15 mouse cellular contexts compared by ENCODE assay signal in the genomic region with DNA sequence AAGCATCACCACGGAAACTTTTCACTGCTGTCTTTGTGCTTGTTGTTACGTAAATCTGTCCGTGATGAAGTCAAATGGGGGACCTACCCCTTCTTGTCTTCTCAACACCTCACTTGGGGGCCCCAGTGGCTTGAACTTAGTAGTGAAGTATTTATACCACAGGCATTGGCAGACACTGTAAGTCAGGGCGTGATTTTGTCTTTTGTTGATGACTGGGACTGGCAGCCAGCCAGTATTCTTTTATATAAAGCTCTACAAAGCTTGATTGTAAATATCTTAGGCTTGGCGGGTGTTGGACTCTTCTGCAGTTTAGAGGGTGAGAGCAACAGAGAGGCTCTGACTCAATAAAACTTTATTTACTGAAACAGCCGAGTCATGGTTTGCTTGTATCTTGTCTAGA.
DNase-seq lines count a peak whose midpoint lies in the region; ATAC-seq and TF ChIP-seq lines count a peak whose summit lies in the region.
"Had no signal": no experiment of that assay in that cellular context is flagged by ENCODE, and none has a peak within 500 bp of the region (broad histone marks: within the 10 kb centered on the region; RNA-seq: fewer than 3 reads in every experiment).

No protein-coding gene starts in this region.

- H3K27ac ChIP-seq in heart, embryonic 10.5 days: no peak overlapping the region
- H3K27ac ChIP-seq in limb, embryonic 14.5 days (replicated peaks; ENCODE audit: low read depth, low read length): no peak overlapping the region
- H3K27ac ChIP-seq in limb, embryonic 10.5 days: no peak overlapping the region
- H3K27ac ChIP-seq: embryonic facial prominence, embryonic 12.5 days; heart, embryonic 15.5 days; liver, embryonic 14.5 days; midbrain, embryonic 15.5 days had no signal

- peaks cover 26% of the 10 kb centered on the region for H3K4me1 ChIP-seq in heart, embryonic 10.5 days
- H3K4me1 ChIP-seq in limb, embryonic 14.5 days (ENCODE audit: control insufficient read depth, insufficient read depth, low read length): peaks cover 5% of the 10 kb centered on the region
- peaks cover 5% of the 10 kb centered on the region; the same call in 1 of the 2 replicates for H3K4me1 ChIP-seq in limb, embryonic 10.5 days

- H3K9ac ChIP-seq in limb, embryonic 14.5 days (ENCODE audit: low read depth, low read length, severe bottlenecking): no peak overlapping the region
- H3K9ac ChIP-seq: embryonic facial prominence, embryonic 12.5 days; heart, embryonic 15.5 days; liver, embryonic 14.5 days; midbrain, embryonic 15.5 days had no signal

- H3K9me3 ChIP-seq in heart, embryonic 10.5 days: no peaks in the 10 kb centered on the region
- no peaks in the 10 kb centered on the region for H3K9me3 ChIP-seq in limb, embryonic 14.5 days (ENCODE audit: control insufficient read depth, low read length)
- no peaks in the 10 kb centered on the region for H3K9me3 ChIP-seq in limb, embryonic 10.5 days (replicated peaks)
- H3K9me3 ChIP-seq: embryonic facial prominence, embryonic 12.5 days; heart, embryonic 15.5 days; midbrain, embryonic 15.5 days had no signal

- no peak overlapping the region for H3K4me3 ChIP-seq in heart, embryonic 10.5 days
- no peak overlapping the region for H3K4me3 ChIP-seq in limb, embryonic 14.5 days (replicated peaks; ENCODE audit: low read length)
- no peak overlapping the region for H3K4me3 ChIP-seq in limb, embryonic 10.5 days
- H3K4me3 ChIP-seq: embryonic facial prominence, embryonic 12.5 days; heart, embryonic 15.5 days; midbrain, embryonic 15.5 days had no signal

- no peaks in the 10 kb centered on the region for H3K27me3 ChIP-seq in heart, embryonic 10.5 days (ENCODE audit: insufficient read depth, poor library complexity, severe bottlenecking)
- H3K27me3 ChIP-seq in limb, embryonic 14.5 days (ENCODE audit: control insufficient read depth, insufficient read depth, low read length): no peaks in the 10 kb centered on the region
- no peaks in the 10 kb centered on the region for H3K27me3 ChIP-seq in limb, embryonic 10.5 days (ENCODE audit: low read depth, poor library complexity, severe bottlenecking)
- H3K27me3 ChIP-seq: embryonic facial prominence, embryonic 12.5 days; heart, embryonic 15.5 days; midbrain, embryonic 15.5 days had no signal

- intact Hi-C loops in heart, postnatal 14 days (cut with DNase I): loop anchor here (5.0 kb wide), 1 partner anchor 87 kb away; no protein-coding TSS in a partner anchor

- no peaks in the 10 kb centered on the region for H3K36me3 ChIP-seq in heart, embryonic 10.5 days
- no peaks in the 10 kb centered on the region for H3K36me3 ChIP-seq in limb, embryonic 14.5 days (ENCODE audit: control insufficient read depth, insufficient read depth, low read length)
- H3K36me3 ChIP-seq in limb, embryonic 10.5 days: no peaks in the 10 kb centered on the region
- H3K36me3 ChIP-seq: embryonic facial prominence, embryonic 12.5 days; heart, embryonic 15.5 days; midbrain, embryonic 15.5 days had no signal

- no peak for TF ChIP-seq POLR2A in limb, embryonic 14.5 days (IDR thresholded peaks at IDR 0.05; ENCODE audit: borderline replicate concordance, extremely low read depth, insufficient read depth, insufficient read length)

- no peak overlapping the region for H3K4me2 ChIP-seq in limb, embryonic 14.5 days (replicated peaks; ENCODE audit: low read depth, low read length, severe bottlenecking)
- H3K4me2 ChIP-seq: embryonic facial prominence, embryonic 12.5 days; heart, embryonic 15.5 days; midbrain, embryonic 15.5 days had no signal

- peak; percentile 89 for DNase-seq in heart, adult 11 months
- no peak for DNase-seq in heart, embryonic 10.5 days (ENCODE audit: low spot score)
- peak; percentile 61 for DNase-seq in limb, embryonic 14.5 days (ENCODE audit: low spot score)
- DNase-seq in limb, embryonic 10.5 days (ENCODE audit: low spot score): no peak
- peak; percentile 3 for DNase-seq in NIH3T3 (ENCODE audit: low read depth)
- DNase-seq in heart, postnatal 14 days: peak; percentile 29 to 39
- DNase-seq in MN1 (ENCODE audit: low spot score): no peak
- no peak for DNase-seq in cerebellum, postnatal 4 days (ENCODE audit: low spot score in 2 of 2)
- DNase-seq: cerebellum, adult 9-10 months; kidney, adult 8-10 months; thymus, postnatal 4 days had no signal

- 81% methylated on average over 6 of the region's 6 CpGs for WGBS in heart, embryonic 10.5 days
- whole genome bisulfite sequencing in limb, embryonic 14.5 days: 53% methylated on average over 6 of the region's 6 CpGs
- 88% methylated on average over 6 of the region's 6 CpGs for WGBS in limb, embryonic 10.5 days

- no peak; the same call in 1 of the 2 replicates for ATAC-seq in limb, embryonic 14.5 days (ENCODE audit: low FRiP score, low read depth)
- ATAC-seq: midbrain, embryonic 15.5 days had no signal

Comparison
In these comparisons a context has a peak if more than half of its experiments do, and no peak if none do; other contexts are left out.
1. DNase-seq: peak in heart, adult 11 months (single experiment), limb, embryonic 14.5 days (single experiment), NIH3T3 (single experiment) and heart, postnatal 14 days (2 of 2); none in heart, embryonic 10.5 days (single experiment), limb, embryonic 10.5 days (single experiment), MN1 (single experiment) and cerebellum, postnatal 4 days (0 of 2).